Mouse (Mus musculus) hindbrain, postnatal 0 days (tissue): ENCODE results near the gene Rfc2. TPM values are rescaled to one million over a fixed set of nuclear protein-coding genes. Genes with fewer than 3 reads are reported as not detected.

Source experiments
- ATAC-seq: fragments of 200-750 bp; cut with Nextera tagmentation; 2 replicates; pipeline ENCODE4 v1.8.0; 2017; ENCODE audit warnings: mild to moderate bottlenecking, moderate TSS enrichment, moderate library complexity
- DNase-seq: peaks from one replicate; pipeline ENCODE4 v3.0.0-alpha.2; 2015; ENCODE audit warnings: low spot score
- H3K27ac ChIP-seq: fragments of 300-500 bp; sonication (generic); 2 replicates; pipeline ENCODE4 v1.5.1; 2014; ENCODE audit warnings: mild to moderate bottlenecking
- H3K27me3 ChIP-seq: fragments of 300-500 bp; sonication (generic); 2 replicates; pipeline ENCODE4 v1.6.1; 2014; ENCODE audit warnings: low read length, mixed read lengths; ENCODE audit not compliant: insufficient read depth
- H3K36me3 ChIP-seq: fragments of 300-500 bp; sonication (generic); 2 replicates; pipeline ENCODE4 v1.6.1; 2014; ENCODE audit warnings: low read length, mixed read lengths; ENCODE audit not compliant: insufficient read depth
- H3K4me1 ChIP-seq: fragments of 300-500 bp; sonication (generic); 2 replicates; pipeline ENCODE4 v1.6.1; 2014; ENCODE audit warnings: antibody characterized with exemption, low read length, mixed read lengths; ENCODE audit not compliant: insufficient read depth
- H3K4me2 ChIP-seq: fragments of 300-500 bp; sonication (generic); 2 replicates; pipeline ENCODE4 v1.6.1; 2014; ENCODE audit warnings: low read depth, mild to moderate bottlenecking, low read length, moderate library complexity, mixed read lengths
- H3K4me3 ChIP-seq: fragments of 300-500 bp; sonication (generic); 2 replicates; pipeline ENCODE4 v1.5.1; 2014; ENCODE audit warnings: low read length
- H3K9ac ChIP-seq: fragments of 300-500 bp; sonication (generic); replicated peaks from 2 replicates; pipeline ENCODE4 v1.6.1; 2014; ENCODE audit warnings: mild to moderate bottlenecking, low read length, moderate library complexity, mixed read lengths
- H3K9me3 ChIP-seq: fragments of 300-500 bp; sonication (generic); 2 replicates; pipeline ENCODE4 v1.6.1; 2016; ENCODE audit warnings: low read length, mixed read lengths
- CTCF ChIP-seq: IDR thresholded peaks from 2 replicates; pipeline ENCODE4 v1.5.1; 2016; ENCODE audit warnings: antibody characterized with exemption, control low read depth, low read depth
- WGBS: fragments of 180-500 bp; shearing (Covaris S2); extraction: QIAGEN DNeasy Blood & Tissue Kit; methylation state at CpG from one replicate; pipeline ENCODE4 v1.1.7; 2014; 5-methylcytosine and 5-hydroxymethylcytosine counted together
- polyA plus RNA-seq: library from polyadenylated mRNA; unstranded; fragments of >200 nt; fragmentation: Nextera tagmentation; extraction: Ambion mirVana; gene quantifications from 2 replicates; pipeline ENCODE4 v1.2.1, GENCODE M21; 2015
- total RNA-seq: library from RNA; depleted of rRNA; stranded (reverse); fragments of >200 nt; gene quantifications from 2 replicates; pipeline ENCODE4 v1.2.3, GENCODE M21; 2014

Rfc2 gene
- total and polyA plus RNA-seq, 2 experiments from 2014 or later, result 76.3 to 164 TPM

DNA sequence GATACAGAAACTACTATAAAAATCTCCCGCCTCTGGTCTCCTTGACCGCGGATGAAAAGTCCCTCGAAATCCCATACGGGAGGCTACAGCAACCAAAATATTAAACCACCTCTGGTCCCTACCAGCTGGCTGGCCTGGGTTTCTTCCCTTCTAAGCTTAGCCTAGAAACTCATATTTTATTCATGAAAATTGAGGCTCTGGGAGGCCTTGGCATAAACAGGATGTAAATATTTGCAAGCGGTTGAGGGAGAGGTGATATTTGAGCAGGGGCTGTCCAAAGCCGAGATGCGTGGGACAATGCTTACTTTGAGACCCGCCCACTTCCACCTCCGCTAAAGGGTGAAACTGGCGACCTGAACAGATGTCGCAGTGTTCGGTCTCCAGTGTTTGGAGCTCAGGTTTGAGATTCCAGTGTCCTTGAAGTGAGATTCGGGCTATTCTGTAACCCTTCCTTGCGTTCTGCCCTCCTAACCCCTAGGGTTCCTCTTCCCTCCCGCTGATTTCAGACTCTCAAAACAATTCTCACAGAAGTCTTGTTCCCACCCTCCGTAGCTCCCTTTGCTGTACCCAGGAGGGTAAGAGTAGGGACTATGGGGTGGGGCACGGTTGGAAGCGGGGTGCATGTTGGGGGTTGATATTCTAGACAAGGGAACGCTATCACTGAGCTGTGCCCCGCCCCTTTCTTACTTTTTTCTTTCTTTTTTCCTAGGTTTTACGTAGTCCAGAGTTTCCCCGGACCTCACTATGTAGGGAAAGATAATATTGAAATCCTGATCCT is 9.2 kb upstream of the Rfc2 start:
- no peaks in the 10 kb centered on the region for H3K9me3 ChIP-seq
- no peaks in the 10 kb centered on the region for H3K36me3 ChIP-seq
- peak overlapping the region; percentile 79 for H3K4me2 ChIP-seq
- 2% methylated on average over 23 of the region's 23 CpGs for WGBS
- no peak for TF ChIP-seq CTCF
- H3K9ac ChIP-seq, result peak overlapping the region; percentile 51
- ATAC-seq (peak; percentile 84; the same call in 1 of the 2 replicates), DNase-seq (peak; percentile 90)
- peak overlapping the region; percentile 43 for H3K4me3 ChIP-seq
- H3K27ac ChIP-seq, result peak overlapping the region; percentile 45; the same call in 1 of the 2 replicates
- H3K4me1 ChIP-seq, result 0 out of 2 replicates have a peak, but pooled peaks cover 7% of the 10 kb centered on the region
- H3K27me3 ChIP-seq, result no peaks in the 10 kb centered on the region

DNA sequence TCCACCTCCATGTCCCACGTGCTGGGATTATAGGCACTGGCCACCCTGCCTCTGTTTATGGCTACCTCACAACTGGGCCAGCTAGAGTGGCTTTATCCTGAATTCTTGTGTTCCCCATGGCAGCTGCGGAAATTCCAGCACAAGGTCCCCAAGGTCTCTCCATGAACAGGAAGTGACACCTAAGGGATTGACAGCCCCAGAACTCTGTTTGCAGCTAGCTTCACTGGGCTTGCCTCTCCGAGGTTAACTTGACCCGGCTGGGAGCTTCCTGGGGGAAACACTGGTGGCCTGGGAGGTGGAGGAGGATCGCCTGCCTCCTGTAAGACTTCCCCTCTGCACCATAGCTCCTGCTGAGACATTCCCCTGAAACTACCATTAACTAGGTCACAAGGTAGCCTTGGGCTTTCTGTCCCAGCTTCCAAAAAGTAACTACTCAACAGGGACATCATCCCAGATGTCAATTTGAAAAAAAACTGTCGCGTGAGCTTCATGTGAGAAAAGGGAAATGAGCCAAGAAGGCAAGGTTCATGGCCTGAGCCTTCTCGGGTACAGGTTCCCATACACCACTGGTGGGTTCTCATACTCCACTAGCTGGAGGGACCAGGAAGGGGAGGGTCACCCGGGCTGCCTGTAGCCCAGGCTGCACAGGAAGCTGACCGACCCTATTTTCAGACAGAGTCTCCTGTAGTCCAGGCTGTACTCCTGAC is 8.5 kb upstream of the Rfc2 start:
- 40% methylated on average over 10 of the region's 10 CpGs for WGBS
- peak overlapping the region; percentile 17; the same call in 1 of the 2 replicates for H3K27ac ChIP-seq

DNA sequence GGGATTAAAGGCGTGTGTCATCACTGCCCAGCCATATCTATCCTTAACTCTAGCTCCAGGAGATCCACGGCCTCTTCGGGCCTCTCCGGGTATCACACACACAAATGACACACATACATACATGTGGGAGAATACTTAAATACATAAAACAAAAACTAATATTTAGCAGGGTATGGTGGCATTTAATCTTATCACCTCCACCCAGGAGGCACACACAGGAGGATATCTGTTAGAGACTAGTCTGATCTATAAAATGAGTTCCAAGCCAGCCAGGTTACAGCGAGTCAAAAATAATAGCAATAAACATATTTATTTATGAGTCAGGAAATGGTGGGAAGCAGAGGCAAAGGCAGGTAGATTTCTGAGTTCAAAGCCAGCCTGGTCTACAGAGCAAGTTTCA is 5.3 kb upstream of the Rfc2 start:
- H3K27me3 ChIP-seq, result no peaks in the 10 kb centered on the region
- DNase-seq (no peak), ATAC-seq (no peak)
- TF ChIP-seq CTCF, result no peak
- whole genome bisulfite sequencing, result 97% methylated on average over 5 of the region's 5 CpGs
- no peak overlapping the region for H3K4me3 ChIP-seq
- no peaks in the 10 kb centered on the region for H3K9me3 ChIP-seq
- H3K4me2 ChIP-seq, result no peak overlapping the region
- H3K9ac ChIP-seq, result no peak overlapping the region
- H3K27ac ChIP-seq, result no peak overlapping the region
- H3K36me3 ChIP-seq, result no peaks in the 10 kb centered on the region
- H3K4me1 ChIP-seq, result 0 out of 2 replicates have a peak, but pooled peaks cover 7% of the 10 kb centered on the region

More for the DNA sequence above, 8.5 kb upstream of the Rfc2 start:
- Histone ChIP-seq H3K9ac (peak overlapping the region; percentile 51; the same call in 1 of the 2 replicates), H3K4me2 (peak overlapping the region; percentile 79), H3K27me3 (no peaks in the 10 kb centered on the region), H3K4me1 (0 out of 2 replicates have a peak, but pooled peaks cover 7% of the 10 kb centered on the region), H3K9me3 (no peaks in the 10 kb centered on the region), H3K36me3 (no peaks in the 10 kb centered on the region), H3K4me3 (peak overlapping the region; percentile 43)
- ATAC-seq (0 out of 2 replicates have a peak, but pooled peaks have one; percentile 18), DNase-seq (no peak)
- TF ChIP-seq CTCF, result no peak

DNA sequence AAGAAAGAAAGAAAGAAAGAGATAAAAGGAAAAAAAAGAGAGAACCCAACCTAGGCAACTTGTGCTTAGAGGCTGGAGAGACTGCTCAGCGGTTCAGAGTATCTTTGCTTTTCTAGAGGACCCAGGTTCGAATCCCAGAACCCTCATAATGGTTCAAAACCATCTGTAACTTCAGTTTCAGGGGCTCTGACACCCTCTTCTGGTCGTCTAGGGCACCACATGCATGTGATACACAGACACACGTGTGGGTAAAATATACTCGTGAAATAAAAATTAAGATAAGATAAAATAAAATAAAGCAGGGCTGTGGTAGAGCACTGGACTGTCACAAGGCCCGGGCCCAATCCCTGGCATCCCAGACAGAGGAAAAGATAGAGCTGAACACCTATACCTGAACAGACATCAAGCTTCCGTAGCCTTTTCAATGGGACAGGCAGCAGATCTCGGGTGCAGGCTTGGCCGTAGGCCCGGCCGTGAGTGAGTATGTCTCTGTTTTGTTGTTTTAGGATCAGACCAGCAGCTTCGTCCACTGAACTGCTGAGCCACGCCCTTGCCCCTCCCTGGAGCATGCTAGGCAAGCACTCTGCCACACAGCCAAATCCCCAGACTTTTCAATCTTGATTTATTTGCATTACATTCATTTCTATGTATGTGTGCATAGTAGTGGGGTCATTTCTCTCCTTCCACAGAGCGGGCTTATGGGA is 4.5 kb upstream of the Rfc2 start:
- Histone ChIP-seq H3K4me3 (no peak overlapping the region), H3K36me3 (no peaks in the 10 kb centered on the region), H3K4me1 (0 out of 2 replicates have a peak, but pooled peaks cover 7% of the 10 kb centered on the region), H3K9ac (no peak overlapping the region), H3K4me2 (no peak overlapping the region), H3K27me3 (no peaks in the 10 kb centered on the region), H3K9me3 (no peaks in the 10 kb centered on the region), H3K27ac (no peak overlapping the region)
- 78% methylated on average over 14 of the region's 14 CpGs for WGBS
- no peak for TF ChIP-seq CTCF
- DNase-seq (no peak), ATAC-seq (no peak)

DNA sequence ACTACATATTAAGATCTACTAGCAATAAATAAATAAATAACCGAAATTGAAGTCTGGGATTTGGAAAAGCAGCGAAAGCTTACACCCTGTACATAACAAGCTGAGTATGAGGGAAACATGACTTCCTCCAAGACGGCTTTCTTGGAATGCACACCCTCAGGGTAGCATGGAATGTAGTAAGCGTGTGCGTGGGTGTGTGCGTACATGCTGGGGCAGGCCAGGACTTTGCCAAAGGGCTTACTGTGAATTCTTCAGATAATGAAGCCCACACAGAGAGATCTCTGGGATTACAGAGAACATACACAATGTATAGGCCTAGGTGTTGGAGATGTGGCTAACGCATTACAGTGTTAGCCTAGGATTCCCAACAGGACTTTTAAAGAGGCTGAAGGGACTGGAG is 3.6 kb upstream of the Rfc2 start:
- ATAC-seq (no peak), DNase-seq (no peak)
- H3K9ac ChIP-seq, result no peak overlapping the region
- no peak for TF ChIP-seq CTCF
- WGBS, result 90% methylated on average over 7 of the region's 7 CpGs
- H3K4me1 ChIP-seq, result 0 out of 2 replicates have a peak, but pooled peaks cover 2% of the 10 kb centered on the region
- H3K4me2 ChIP-seq, result no peak overlapping the region
- H3K36me3 ChIP-seq, result no peaks in the 10 kb centered on the region
- no peak overlapping the region for H3K4me3 ChIP-seq
- H3K9me3 ChIP-seq, result no peaks in the 10 kb centered on the region
- H3K27ac ChIP-seq, result no peak overlapping the region
- H3K27me3 ChIP-seq, result no peaks in the 10 kb centered on the region

DNA sequence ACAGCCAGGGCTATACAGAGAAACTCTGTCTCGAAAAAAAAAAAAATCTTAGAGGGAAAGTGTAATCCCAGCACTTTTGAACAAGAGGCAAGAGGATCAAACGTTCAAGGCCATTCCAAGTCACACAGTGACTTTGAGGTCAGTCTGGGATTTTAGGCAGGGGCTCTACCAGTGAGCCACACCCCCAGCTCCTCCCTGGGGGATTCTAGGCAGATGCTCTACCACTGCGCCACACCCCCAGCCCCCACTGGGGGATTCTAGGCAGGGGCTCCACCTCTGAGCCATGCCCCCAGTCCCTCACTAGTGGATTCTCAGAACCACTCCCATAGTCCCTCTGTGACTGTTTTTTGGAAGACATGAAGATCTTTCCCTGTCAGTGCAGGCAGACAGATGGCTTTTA is 2.0 kb upstream of the Rfc2 start:
- Histone ChIP-seq H3K4me1 (peaks cover 5% of the 10 kb centered on the region), H3K9ac (no peak overlapping the region), H3K36me3 (no peaks in the 10 kb centered on the region), H3K27me3 (no peaks in the 10 kb centered on the region), H3K4me2 (no peak overlapping the region), H3K27ac (no peak overlapping the region), H3K9me3 (no peaks in the 10 kb centered on the region), H3K4me3 (no peak overlapping the region)
- ATAC-seq (no peak), DNase-seq (no peak)
- TF ChIP-seq CTCF, result no peak
- 60% methylated on average over 3 of the region's 3 CpGs for WGBS
